Mouse (Mus musculus) C2C12 (cell line): ENCODE data around the gene Pdhx. TPM values are rescaled to one million over a fixed set of nuclear protein-coding genes. Genes with fewer than 3 reads are reported as not detected.
A peak's percentile ranks its signal among the peaks of the same experiment; 100 is the strongest.

ENCODE experiments used
- H3K27me3 ChIP-seq: one replicate; pipeline ENCODE4 v1.6.1; 2011; ENCODE audit not compliant: control insufficient read depth, insufficient read depth, insufficient read length
- H3K36me3 ChIP-seq: one replicate; pipeline ENCODE4 v1.6.1; 2011; ENCODE audit not compliant: control insufficient read depth, insufficient read depth
- H3K4me3 ChIP-seq: one replicate; pipeline ENCODE4 v1.5.1; 2011; ENCODE audit warnings: mild to moderate bottlenecking, control low read depth; ENCODE audit not compliant: poor library complexity, insufficient read depth, severe bottlenecking
- H3K79me2 ChIP-seq: one replicate; pipeline ENCODE4 v1.6.1; 2011; ENCODE audit not compliant: control insufficient read depth, insufficient read depth
- H3K79me3 ChIP-seq: one replicate; pipeline ENCODE4 v1.6.1; 2011; ENCODE audit warnings: low read depth, control low read depth
- H3ac ChIP-seq: one replicate; pipeline ENCODE3; 2011; ENCODE audit warnings: low read depth; ENCODE audit not compliant: control insufficient read depth, insufficient read length
- CEBPB ChIP-seq: IDR thresholded peaks from one replicate; pipeline ENCODE4 v1.6.1; 2011; ENCODE audit warnings: low read depth, mild to moderate bottlenecking, control low read depth, moderate library complexity
- CTCF ChIP-seq: IDR thresholded peaks from one replicate; pipeline ENCODE4 v1.5.1; 2011; ENCODE audit not compliant: control insufficient read depth, insufficient read depth, insufficient read length
- FOSL1 ChIP-seq: IDR thresholded peaks from one replicate; pipeline ENCODE4 v1.8.0; 2011; ENCODE audit warnings: mild to moderate bottlenecking, low read length; ENCODE audit not compliant: poor library complexity, insufficient read depth, severe bottlenecking
- MAX ChIP-seq: IDR thresholded peaks from one replicate; pipeline ENCODE4 v1.6.1; 2011; ENCODE audit warnings: mild to moderate bottlenecking, control low read depth
- MYOD1 ChIP-seq: IDR thresholded peaks from one replicate; pipeline ENCODE4 v1.6.1; 2011; ENCODE audit warnings: low read depth; ENCODE audit not compliant: control insufficient read depth, insufficient read length
- MYOG ChIP-seq: IDR thresholded peaks from one replicate; pipeline ENCODE4 v1.6.1; 2011; ENCODE audit not compliant: control insufficient read depth, insufficient read length; ENCODE audit errors: extremely low read depth
- USF1 ChIP-seq: IDR thresholded peaks from one replicate; pipeline ENCODE4 v1.6.1; 2011; ENCODE audit warnings: low read depth, mild to moderate bottlenecking, control low read depth, moderate library complexity
- polyA plus RNA-seq: library from polyadenylated mRNA; unstranded; fragments of >200 nt; fragmentation: generic; extraction: Trizol; gene quantifications from one replicate; pipeline ENCODE4 v1.2.1, GENCODE M21; 2012; ENCODE audit warnings: missing spikeins

The Pdhx gene
- polyA plus RNA-seq, 1 experiment, result 17.2 TPM

DNA sequence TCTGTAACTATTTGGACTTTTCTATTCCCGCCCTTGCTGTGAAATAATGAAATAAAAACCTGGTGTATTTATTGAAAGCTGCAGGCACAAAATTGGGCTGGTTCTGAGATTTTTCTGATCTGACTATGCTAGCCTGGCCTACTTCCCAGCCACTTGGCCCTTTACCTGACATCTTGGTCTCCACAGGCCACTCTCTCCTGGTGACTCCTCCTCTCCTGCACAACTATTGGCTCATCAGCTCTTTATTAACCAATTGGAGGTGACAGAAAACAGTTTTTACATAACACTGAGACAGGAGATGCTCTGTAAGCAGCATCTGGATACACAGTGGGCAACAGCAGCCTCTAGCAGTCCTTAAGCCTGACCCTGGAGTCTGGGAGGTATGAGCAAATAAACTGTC, 83.9 kb downstream of the Pdhx start:
- Histone ChIP-seq H3K4me3 (no peak overlapping the region), H3K36me3 (no peaks in the 10 kb centered on the region), H3K79me3 (no peaks in the 10 kb centered on the region), H3K79me2 (no peaks in the 10 kb centered on the region), H3K27me3 (no peaks in the 10 kb centered on the region), H3ac (no peak overlapping the region)
- no peak for TF ChIP-seq USF1
- no peak for TF ChIP-seq MYOD1
- no peak for TF ChIP-seq MYOG
- TF ChIP-seq MAX, result no peak
- no peak for TF ChIP-seq FOSL1
- TF ChIP-seq CEBPB, result no peak
- no peak for TF ChIP-seq CTCF

DNA sequence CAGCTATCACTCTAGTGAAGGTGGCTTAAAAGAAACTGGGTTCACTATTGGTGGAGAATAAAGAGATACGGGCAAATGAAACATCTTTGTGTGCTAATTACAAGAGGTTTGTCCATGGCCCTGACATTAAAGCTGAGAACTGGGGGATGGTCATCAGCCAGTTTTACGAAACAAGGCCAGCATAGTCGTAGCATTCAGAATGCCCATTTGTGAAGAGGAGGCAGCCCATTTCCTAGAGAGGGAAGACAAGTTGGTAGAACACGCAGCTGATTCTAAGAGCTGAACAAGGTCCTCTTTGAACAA, 85.7 kb downstream of the Pdhx start:
- Histone ChIP-seq H3ac (no peak overlapping the region), H3K36me3 (no peaks in the 10 kb centered on the region), H3K27me3 (no peaks in the 10 kb centered on the region), H3K79me3 (no peaks in the 10 kb centered on the region), H3K79me2 (no peaks in the 10 kb centered on the region), H3K4me3 (no peak overlapping the region)
- TF ChIP-seq MAX (no peak), MYOD1 (no peak), USF1 (no peak), CEBPB (no peak), MYOG (no peak), FOSL1 (no peak)

DNA sequence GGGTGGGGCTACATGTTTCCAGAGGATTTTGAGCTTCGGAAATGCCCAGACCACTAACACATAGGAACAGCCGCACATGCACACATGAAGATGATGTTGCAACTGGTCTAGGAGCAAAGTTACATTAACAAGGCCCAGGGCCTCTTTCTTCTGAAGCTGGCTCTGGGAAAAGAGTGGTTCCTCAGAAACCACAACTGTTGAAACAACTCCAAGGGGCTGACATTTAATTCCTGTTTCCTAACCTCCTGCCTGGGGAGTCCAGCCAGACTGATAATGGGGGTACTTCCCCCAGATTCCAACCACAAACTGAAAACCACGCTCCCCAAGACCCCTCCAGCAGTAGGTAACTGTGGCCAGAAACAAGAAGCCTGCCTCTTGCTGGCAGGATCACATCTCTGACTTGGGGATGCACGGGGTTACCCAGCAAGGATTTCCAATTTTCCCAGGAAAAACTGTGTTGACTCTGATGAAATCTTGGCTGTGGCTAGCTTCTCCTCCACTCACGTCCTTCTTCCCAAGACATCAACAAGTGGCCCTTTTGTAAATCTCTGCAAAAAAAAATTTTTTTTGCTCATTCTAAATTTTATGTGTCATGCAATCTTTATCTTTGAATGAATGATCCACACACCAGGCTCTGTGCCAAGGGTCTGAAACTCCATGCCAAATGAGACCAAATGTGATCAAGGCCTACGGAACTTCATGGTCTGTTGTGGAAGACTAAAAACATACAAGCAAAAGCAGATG, 86.2 kb downstream of the Pdhx start:
- Histone ChIP-seq H3ac (no peak overlapping the region), H3K27me3 (no peaks in the 10 kb centered on the region), H3K36me3 (no peaks in the 10 kb centered on the region), H3K79me3 (no peaks in the 10 kb centered on the region), H3K79me2 (no peaks in the 10 kb centered on the region), H3K4me3 (no peak overlapping the region)
- TF ChIP-seq CEBPB, result peak; percentile 96
- peak; percentile 69 for TF ChIP-seq MAX
- TF ChIP-seq MYOG, result no peak
- TF ChIP-seq CTCF, result no peak

- no peak overlapping the region for H3ac ChIP-seq
- H3K79me3 ChIP-seq, result no peaks in the 10 kb centered on the region
- H3K36me3 ChIP-seq, result no peaks in the 10 kb centered on the region
These were observed 86.9 kb downstream of the Pdhx start for GRCm38 (mm10) chr2:102986424-102986823.

GRCm38 (mm10) chr2:102982822-102983221, 90.5 kb downstream of the Pdhx start:
- no peak for TF ChIP-seq MYOD1
- no peak for TF ChIP-seq CEBPB
- no peak for TF ChIP-seq CTCF
- TF ChIP-seq MYOG, result no peak
- no peaks in the 10 kb centered on the region for H3K79me2 ChIP-seq
- H3K4me3 ChIP-seq, result no peak overlapping the region
- no peaks in the 10 kb centered on the region for H3K27me3 ChIP-seq
- H3K79me3 ChIP-seq, result no peaks in the 10 kb centered on the region
- H3ac ChIP-seq, result no peak overlapping the region
- H3K36me3 ChIP-seq, result no peaks in the 10 kb centered on the region

More at GRCm38 (mm10) chr2:102986424-102986823, 86.9 kb downstream of the Pdhx start:
- Histone ChIP-seq H3K27me3 (no peaks in the 10 kb centered on the region), H3K4me3 (no peak overlapping the region), H3K79me2 (no peaks in the 10 kb centered on the region)
- TF ChIP-seq MYOG (no peak), MAX (no peak), CTCF (no peak), FOSL1 (no peak), USF1 (no peak), CEBPB (no peak)

DNA sequence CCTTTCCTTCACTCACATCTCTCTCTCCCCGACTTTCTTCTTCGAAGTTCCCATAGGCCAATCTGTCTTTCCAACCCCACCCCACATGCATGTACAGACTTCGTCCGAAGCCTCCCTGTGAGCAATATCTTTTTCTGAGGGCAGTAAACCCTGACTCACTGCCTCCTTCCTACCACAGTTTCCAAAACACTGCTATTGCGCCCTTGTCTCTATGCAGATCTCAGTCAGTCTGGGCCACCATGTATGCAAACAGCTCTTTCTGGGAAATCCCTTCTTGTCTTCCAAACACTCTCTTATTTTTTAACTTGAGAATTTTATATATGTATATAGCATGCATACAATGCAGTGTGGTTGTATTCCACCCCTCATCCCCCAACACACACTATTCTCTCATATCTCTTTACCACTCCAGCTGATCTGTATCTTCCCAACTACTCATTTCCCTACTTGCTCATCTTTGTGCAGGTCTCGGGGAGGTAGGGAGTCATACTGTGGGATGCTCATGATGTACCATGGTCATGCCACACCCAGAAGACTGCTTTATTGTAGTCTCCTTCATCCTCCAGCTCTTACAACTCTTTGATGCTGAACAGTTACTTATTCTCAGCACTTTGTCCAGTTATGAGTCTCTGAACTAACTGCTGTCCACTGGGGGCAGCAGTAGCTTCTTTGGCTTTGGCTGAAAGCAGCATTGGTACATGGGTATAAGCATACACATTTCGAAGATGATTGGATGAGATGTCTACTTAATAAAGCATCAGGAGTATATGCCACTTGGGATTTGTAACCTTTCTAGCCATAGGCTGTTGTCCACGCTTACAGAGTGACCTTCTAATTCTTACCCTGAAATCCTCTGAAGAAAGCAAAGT, 91.6 kb downstream of the Pdhx start:
- Histone ChIP-seq H3K79me3 (no peaks in the 10 kb centered on the region), H3ac (no peak overlapping the region), H3K27me3 (no peaks in the 10 kb centered on the region), H3K4me3 (no peak overlapping the region), H3K36me3 (no peaks in the 10 kb centered on the region), H3K79me2 (no peaks in the 10 kb centered on the region)
- TF ChIP-seq MAX, result no peak
- no peak for TF ChIP-seq FOSL1
- TF ChIP-seq CTCF, result no peak
- TF ChIP-seq USF1, result no peak
- no peak for TF ChIP-seq CEBPB
- no peak for TF ChIP-seq MYOG
- TF ChIP-seq MYOD1, result no peak
